Mouse (Mus musculus) MN1 (cell line): ENCODE measurements around the gene Epdr1.
A peak's percentile ranks its signal among the peaks of the same experiment; 100 is the strongest.
"Not testable (repeated sequence)": the region's sequence is repeated elsewhere in the genome, so short reads cannot be mapped to it uniquely, and the experiment has no call there.

Experiments
- DNase-seq: peaks from one replicate; pipeline ENCODE4 v3.0.0-alpha.2; 2016; ENCODE audit warnings: low spot score

Gene Epdr1

GRCm38 (mm10) chr13:19604916-19605315 lies 14.8 kb downstream of the Epdr1 start:
- DNase-seq, result no peak

GRCm38 (mm10) chr13:19603719-19604118 lies 16.0 kb downstream of the Epdr1 start:
- no peak for DNase-seq

GRCm38 (mm10) chr13:19602531-19602930 lies 17.2 kb downstream of the Epdr1 start:
- DNase-seq, result no peak

- peak; percentile 42 for DNase-seq
Measured at GRCm38 (mm10) chr13:19599242-19599641, 20.5 kb downstream of the Epdr1 start.

GRCm38 (mm10) chr13:19595141-19595540 lies 24.6 kb downstream of the Epdr1 start:
- DNase-seq, result no peak

- no peak for DNase-seq
Measured at GRCm38 (mm10) chr13:19590996-19591759, 28.5 kb downstream of the Epdr1 start.

GRCm38 (mm10) chr13:19575947-19576346 lies 43.8 kb downstream of the Epdr1 start:
- no peak for DNase-seq

GRCm38 (mm10) chr13:19574723-19575122 lies 45.0 kb downstream of the Epdr1 start:
- not testable (repeated sequence) for DNase-seq

GRCm38 (mm10) chr13:19570166-19570565 lies 49.6 kb downstream of the Epdr1 start:
- not testable (repeated sequence) for DNase-seq

- no peak for DNase-seq
Measured at GRCm38 (mm10) chr13:19562510-19562909, 57.2 kb downstream of the Epdr1 start.

GRCm38 (mm10) chr13:19555391-19555790 lies 64.3 kb downstream of the Epdr1 start:
- no peak for DNase-seq
